Mouse (Mus musculus) ES-E14 (cell line): ENCODE measurements around the gene Mphosph9.

Source experiments
- MAFK ChIP-seq: IDR thresholded peaks from 2 replicates; pipeline ENCODE4 v1.6.1; 2014; ENCODE audit warnings: mild to moderate bottlenecking, low read depth, low read length, inconsistent platforms; ENCODE audit not compliant: insufficient read depth
- ZNF384 ChIP-seq: IDR thresholded peaks from 2 replicates; pipeline ENCODE4 v1.6.1; 2012; ENCODE audit warnings: low read depth, low read length, inconsistent platforms

GRCm38 (mm10) chr5:124201564-124201963 lies 126.2 kb downstream of the Mphosph9 start:
- TF ChIP-seq MAFK, result no peak
- TF ChIP-seq ZNF384, result no peak
